Mouse (Mus musculus) E14TG2a.4 (cell line): ENCODE results near the gene Arhgap33.
"Not testable (repeated sequence)": the region's sequence is repeated elsewhere in the genome, so short reads cannot be mapped to it uniquely, and the experiment has no call there.

Experiments
- H3K27me3 ChIP-seq: 2 replicates; pipeline ENCODE4 v1.6.1; 2014; ENCODE audit warnings: low read length, control low read depth; ENCODE audit not compliant: insufficient read depth
- H3K36me3 ChIP-seq: 2 replicates; pipeline ENCODE4 v1.6.1; 2014; ENCODE audit warnings: low read length, control low read depth; ENCODE audit not compliant: insufficient read depth
- H3K4me1 ChIP-seq: replicated peaks from 2 replicates; pipeline ENCODE4 v1.6.1; 2014; ENCODE audit warnings: low read depth, low read length, control low read depth
- H3K4me3 ChIP-seq: replicated peaks from 2 replicates; pipeline ENCODE4 v1.5.1; 2014; ENCODE audit warnings: mild to moderate bottlenecking, low read length
- H3K9me3 ChIP-seq: 2 replicates; pipeline ENCODE4 v1.6.1; 2014; ENCODE audit warnings: low read length, control low read depth
- CTCF ChIP-seq: conservative IDR thresholded peaks from 2 replicates; pipeline ENCODE4 v1.5.1; 2014; ENCODE audit warnings: low read length
- NANOG ChIP-seq: IDR thresholded peaks from 2 replicates; pipeline ENCODE4 v1.6.1; 2014; ENCODE audit warnings: borderline replicate concordance, low read length, mixed read lengths
- POU5F1 ChIP-seq: IDR thresholded peaks from 2 replicates; pipeline ENCODE4 v1.6.1; 2014; ENCODE audit warnings: low read length, borderline replicate concordance

Arhgap33 gene

GRCm38 (mm10) chr7:30493401-30493931 lies 41.4 kb downstream of the Arhgap33 start, which contains the start of gene Prodh2:
Prodh2 (plus strand) TSS chr7:30493622.
- TF ChIP-seq CTCF (no peak), NANOG (no peak), POU5F1 (no peak)
- Histone ChIP-seq H3K9me3 (peaks cover 3% of the 10 kb centered on the region; the same call in 1 of the 2 replicates), H3K4me1 (peaks cover 41% of the 10 kb centered on the region), H3K36me3 (peaks cover 5% of the 10 kb centered on the region; the same call in 1 of the 2 replicates), H3K27me3 (peaks cover 8% of the 10 kb centered on the region; the same call in 1 of the 2 replicates), H3K4me3 (peak within 1 kb of the TSS; percentile 73)

GRCm38 (mm10) chr7:30492765-30493164 lies 42.1 kb downstream of the Arhgap33 start:
- Histone ChIP-seq H3K27me3 (peaks cover 8% of the 10 kb centered on the region; the same call in 1 of the 2 replicates), H3K4me1 (peaks cover 41% of the 10 kb centered on the region), H3K36me3 (peaks cover 12% of the 10 kb centered on the region), H3K4me3 (no peak overlapping the region), H3K9me3 (peaks cover 8% of the 10 kb centered on the region)
- TF ChIP-seq POU5F1 (peak; percentile 47; the same call in 1 of the 2 replicates), CTCF (peak; percentile 95), NANOG (no peak)

- peak; percentile 55 for TF ChIP-seq CTCF
- no peak for TF ChIP-seq NANOG
- Histone ChIP-seq H3K9me3 (peaks cover 25% of the 10 kb centered on the region), H3K27me3 (peaks cover 8% of the 10 kb centered on the region; the same call in 1 of the 2 replicates), H3K4me3 (peak overlapping the region; percentile 61), H3K36me3 (peaks cover 31% of the 10 kb centered on the region), H3K4me1 (peaks cover 41% of the 10 kb centered on the region)
These were observed 43.9 kb downstream of the Arhgap33 start for GRCm38 (mm10) chr7:30490957-30491307.

- H3K4me3 ChIP-seq: peak overlapping the region; percentile 61; the same call in 1 of the 2 replicates
- TF ChIP-seq POU5F1: no peak
- TF ChIP-seq CTCF: peak; percentile 85
- H3K36me3 ChIP-seq: peaks cover 36% of the 10 kb centered on the region
These were observed 44.5 kb downstream of the Arhgap33 start for GRCm38 (mm10) chr7:30490251-30490956.

GRCm38 (mm10) chr7:30484250-30484649 lies 50.6 kb downstream of the Arhgap33 start:
- peaks cover 29% of the 10 kb centered on the region for H3K4me1 ChIP-seq
- peaks cover 88% of the 10 kb centered on the region for H3K36me3 ChIP-seq
- H3K9me3 ChIP-seq: peaks cover 25% of the 10 kb centered on the region
- H3K4me3 ChIP-seq: no peak overlapping the region
- H3K27me3 ChIP-seq: no peaks in the 10 kb centered on the region
- TF ChIP-seq CTCF (no peak), NANOG (no peak), POU5F1 (no peak)

More at GRCm38 (mm10) chr7:30490251-30490956, 44.5 kb downstream of the Arhgap33 start:
- peaks cover 41% of the 10 kb centered on the region for H3K4me1 ChIP-seq
- peaks cover 8% of the 10 kb centered on the region; the same call in 1 of the 2 replicates for H3K27me3 ChIP-seq
- peaks cover 26% of the 10 kb centered on the region for H3K9me3 ChIP-seq

GRCm38 (mm10) chr7:30477415-30478381 lies 57.2 kb downstream of the Arhgap33 start:
- peaks cover 88% of the 10 kb centered on the region for H3K36me3 ChIP-seq
- peaks cover 42% of the 10 kb centered on the region for H3K4me1 ChIP-seq
- H3K27me3 ChIP-seq: no peaks in the 10 kb centered on the region
- peaks cover 27% of the 10 kb centered on the region for H3K9me3 ChIP-seq
- H3K4me3 ChIP-seq: no peak overlapping the region
- TF ChIP-seq CTCF (no peak), POU5F1 (no peak), NANOG (no peak)

- peaks cover 27% of the 10 kb centered on the region for H3K9me3 ChIP-seq
- H3K4me3 ChIP-seq, H3K27me3 ChIP-seq: not testable (repeated sequence)
- peaks cover 41% of the 10 kb centered on the region for H3K4me1 ChIP-seq
- H3K36me3 ChIP-seq: peaks cover 88% of the 10 kb centered on the region
These were observed 58.7 kb downstream of the Arhgap33 start for GRCm38 (mm10) chr7:30476136-30476535.

- peaks cover 92% of the 10 kb centered on the region for H3K36me3 ChIP-seq
- H3K27me3 ChIP-seq: no peaks in the 10 kb centered on the region
- TF ChIP-seq CTCF: no peak
- TF ChIP-seq NANOG: no peak
- TF ChIP-seq POU5F1: no peak
- H3K9me3 ChIP-seq: peaks cover 27% of the 10 kb centered on the region
- no peak overlapping the region for H3K4me3 ChIP-seq
- peaks cover 47% of the 10 kb centered on the region for H3K4me1 ChIP-seq
These were observed 59.9 kb downstream of the Arhgap33 start for GRCm38 (mm10) chr7:30474999-30475398.
